Mouse (Mus musculus): ENCODE data around the gene Zfp704. TPM values are rescaled to one million over a fixed set of nuclear protein-coding genes. Genes with fewer than 3 reads are reported as not detected.

Zfp704 gene
- polyA plus RNA-seq, 1 experiment from 2014 or later: 11.4 TPM

GRCm38 (mm10) chr3:9550930-9551329, 59.0 kb downstream of the Zfp704 start:
- Histone ChIP-seq H3K9me3 (ENCODE audit: low read length) (no peaks in the 10 kb centered on the region), H3K27me3 (ENCODE audit: insufficient read depth, low read length) (no peaks in the 10 kb centered on the region), H3K4me2 (replicated peaks; ENCODE audit: low read depth, low read length) (no peak overlapping the region), H3K9ac (replicated peaks; ENCODE audit: low read length) (no peak overlapping the region), H3K4me3 (ENCODE audit: low read length) (no peak overlapping the region), H3K27ac (ENCODE audit: low read length) (no peak overlapping the region; the same call in 1 of the 2 replicates), H3K4me1 (ENCODE audit: insufficient read depth, low read length) (peaks cover 52% of the 10 kb centered on the region), H3K36me3 (ENCODE audit: insufficient read depth, low read length) (no peaks in the 10 kb centered on the region)
- WGBS: 59% methylated on average over 1 of the region's 1 CpGs
- ATAC-seq (ENCODE audit: low FRiP score, low TSS enrichment): 0 out of 2 replicates have a peak, but pooled peaks have one; percentile 43

GRCm38 (mm10) chr3:9549815-9550214, 60.1 kb downstream of the Zfp704 start:
- ATAC-seq (ENCODE audit: low FRiP score, low TSS enrichment): no peak
- H3K27ac ChIP-seq (ENCODE audit: low read length): no peak overlapping the region
- H3K4me2 ChIP-seq (replicated peaks; ENCODE audit: low read depth, low read length): no peak overlapping the region
- H3K4me3 ChIP-seq (ENCODE audit: low read length): no peak overlapping the region
- no peak overlapping the region for H3K9ac ChIP-seq (replicated peaks; ENCODE audit: low read length)
- H3K27me3 ChIP-seq (ENCODE audit: insufficient read depth, low read length): no peaks in the 10 kb centered on the region
- H3K4me1 ChIP-seq (ENCODE audit: insufficient read depth, low read length): peaks cover 52% of the 10 kb centered on the region
- H3K9me3 ChIP-seq (ENCODE audit: low read length): no peaks in the 10 kb centered on the region
- WGBS: 65% methylated on average over 5 of the region's 5 CpGs
- H3K36me3 ChIP-seq (ENCODE audit: insufficient read depth, low read length): no peaks in the 10 kb centered on the region

- Histone ChIP-seq H3K36me3 (ENCODE audit: insufficient read depth, low read length) (no peaks in the 10 kb centered on the region), H3K9ac (replicated peaks; ENCODE audit: low read length) (no peak overlapping the region), H3K4me2 (replicated peaks; ENCODE audit: low read depth, low read length) (no peak overlapping the region), H3K27ac (ENCODE audit: low read length) (no peak overlapping the region), H3K4me1 (ENCODE audit: insufficient read depth, low read length) (peaks cover 52% of the 10 kb centered on the region), H3K9me3 (ENCODE audit: low read length) (no peaks in the 10 kb centered on the region), H3K4me3 (ENCODE audit: low read length) (no peak overlapping the region), H3K27me3 (ENCODE audit: insufficient read depth, low read length) (no peaks in the 10 kb centered on the region)
- ATAC-seq (ENCODE audit: low FRiP score, low TSS enrichment): no peak
- WGBS: 59% methylated on average over 10 of the region's 10 CpGs
These were observed 61.7 kb downstream of the Zfp704 start for GRCm38 (mm10) chr3:9548188-9548587.

- no peaks in the 10 kb centered on the region for H3K9me3 ChIP-seq (ENCODE audit: low read length)
- H3K9ac ChIP-seq (replicated peaks; ENCODE audit: low read length): 0 out of 2 replicates have a peak overlapping the region, but pooled peaks have one; percentile 9
- no peaks in the 10 kb centered on the region for H3K27me3 ChIP-seq (ENCODE audit: insufficient read depth, low read length)
- no peak overlapping the region for H3K4me3 ChIP-seq (ENCODE audit: low read length)
- ATAC-seq (ENCODE audit: low FRiP score, low TSS enrichment): peak; percentile 60
- 14% methylated on average over 15 of the region's 15 CpGs for WGBS
- H3K27ac ChIP-seq (ENCODE audit: low read length): peak overlapping the region; percentile 60; the same call in 1 of the 2 replicates
- no peaks in the 10 kb centered on the region for H3K36me3 ChIP-seq (ENCODE audit: insufficient read depth, low read length)
- H3K4me2 ChIP-seq (replicated peaks; ENCODE audit: low read depth, low read length): peak overlapping the region; percentile 33
- H3K4me1 ChIP-seq (ENCODE audit: insufficient read depth, low read length): peaks cover 45% of the 10 kb centered on the region
These were observed 62.8 kb downstream of the Zfp704 start for GRCm38 (mm10) chr3:9546882-9547620.

- no peak for ATAC-seq (ENCODE audit: low FRiP score, low TSS enrichment)
- 92% methylated on average over 2 of the region's 2 CpGs for WGBS
These were observed 65.5 kb downstream of the Zfp704 start for GRCm38 (mm10) chr3:9544421-9544820.

GRCm38 (mm10) chr3:9543916-9544315, 66.0 kb downstream of the Zfp704 start:
- WGBS: 88% methylated on average over 5 of the region's 5 CpGs
- Histone ChIP-seq H3K4me3 (ENCODE audit: low read length) (no peak overlapping the region), H3K9ac (replicated peaks; ENCODE audit: low read length) (no peak overlapping the region), H3K9me3 (ENCODE audit: low read length) (no peaks in the 10 kb centered on the region), H3K36me3 (ENCODE audit: insufficient read depth, low read length) (0 out of 2 replicates have a peak, but pooled peaks cover 2% of the 10 kb centered on the region), H3K27ac (ENCODE audit: low read length) (no peak overlapping the region), H3K27me3 (ENCODE audit: insufficient read depth, low read length) (no peaks in the 10 kb centered on the region), H3K4me1 (ENCODE audit: insufficient read depth, low read length) (peaks cover 22% of the 10 kb centered on the region), H3K4me2 (replicated peaks; ENCODE audit: low read depth, low read length) (no peak overlapping the region)
- ATAC-seq (ENCODE audit: low FRiP score, low TSS enrichment): no peak

More at GRCm38 (mm10) chr3:9544421-9544820, 65.5 kb downstream of the Zfp704 start:
- Histone ChIP-seq H3K9ac (replicated peaks; ENCODE audit: low read length) (no peak overlapping the region), H3K36me3 (ENCODE audit: insufficient read depth, low read length) (0 out of 2 replicates have a peak, but pooled peaks cover under 1% of the 10 kb centered on the region), H3K4me1 (ENCODE audit: insufficient read depth, low read length) (peaks cover 22% of the 10 kb centered on the region), H3K9me3 (ENCODE audit: low read length) (no peaks in the 10 kb centered on the region), H3K4me2 (replicated peaks; ENCODE audit: low read depth, low read length) (no peak overlapping the region), H3K27ac (ENCODE audit: low read length) (no peak overlapping the region), H3K4me3 (ENCODE audit: low read length) (no peak overlapping the region), H3K27me3 (ENCODE audit: insufficient read depth, low read length) (no peaks in the 10 kb centered on the region)

GRCm38 (mm10) chr3:9543463-9543862, 66.4 kb downstream of the Zfp704 start:
- H3K36me3 ChIP-seq (ENCODE audit: insufficient read depth, low read length): 0 out of 2 replicates have a peak, but pooled peaks cover 2% of the 10 kb centered on the region
- WGBS: 76% methylated on average over 4 of the region's 4 CpGs

GRCm38 (mm10) chr3:9541561-9541960, 68.3 kb downstream of the Zfp704 start:
- no peak overlapping the region for H3K4me2 ChIP-seq (replicated peaks; ENCODE audit: low read depth, low read length)
- H3K27me3 ChIP-seq (ENCODE audit: insufficient read depth, low read length): no peaks in the 10 kb centered on the region
- H3K27ac ChIP-seq (ENCODE audit: low read length): no peak overlapping the region
- peaks cover 4% of the 10 kb centered on the region for H3K4me1 ChIP-seq (ENCODE audit: insufficient read depth, low read length)
- no peak overlapping the region for H3K4me3 ChIP-seq (ENCODE audit: low read length)
- WGBS: 86% methylated on average over 14 of the region's 14 CpGs
- ATAC-seq (ENCODE audit: low FRiP score, low TSS enrichment): no peak
- no peaks in the 10 kb centered on the region for H3K9me3 ChIP-seq (ENCODE audit: low read length)
- no peak overlapping the region for H3K9ac ChIP-seq (replicated peaks; ENCODE audit: low read length)
- H3K36me3 ChIP-seq (ENCODE audit: insufficient read depth, low read length): 0 out of 2 replicates have a peak, but pooled peaks cover 2% of the 10 kb centered on the region

More at GRCm38 (mm10) chr3:9543463-9543862, 66.4 kb downstream of the Zfp704 start:
- Histone ChIP-seq H3K9ac (replicated peaks; ENCODE audit: low read length) (no peak overlapping the region), H3K27ac (ENCODE audit: low read length) (no peak overlapping the region), H3K9me3 (ENCODE audit: low read length) (no peaks in the 10 kb centered on the region), H3K4me3 (ENCODE audit: low read length) (no peak overlapping the region), H3K4me2 (replicated peaks; ENCODE audit: low read depth, low read length) (no peak overlapping the region), H3K27me3 (ENCODE audit: insufficient read depth, low read length) (no peaks in the 10 kb centered on the region), H3K4me1 (ENCODE audit: insufficient read depth, low read length) (peaks cover 22% of the 10 kb centered on the region)
- no peak for ATAC-seq (ENCODE audit: low FRiP score, low TSS enrichment)

GRCm38 (mm10) chr3:9538510-9538909, 71.4 kb downstream of the Zfp704 start:
- WGBS: 88% methylated on average over 2 of the region's 2 CpGs
- Histone ChIP-seq H3K27ac (ENCODE audit: low read length) (no peak overlapping the region), H3K9me3 (ENCODE audit: low read length) (no peaks in the 10 kb centered on the region), H3K4me1 (ENCODE audit: insufficient read depth, low read length) (no peaks in the 10 kb centered on the region), H3K4me2 (replicated peaks; ENCODE audit: low read depth, low read length) (no peak overlapping the region), H3K9ac (replicated peaks; ENCODE audit: low read length) (no peak overlapping the region), H3K36me3 (ENCODE audit: insufficient read depth, low read length) (0 out of 2 replicates have a peak, but pooled peaks cover 2% of the 10 kb centered on the region), H3K27me3 (ENCODE audit: insufficient read depth, low read length) (no peaks in the 10 kb centered on the region), H3K4me3 (ENCODE audit: low read length) (no peak overlapping the region)
- ATAC-seq (ENCODE audit: low FRiP score, low TSS enrichment): no peak

GRCm38 (mm10) chr3:9537889-9538288, 72.0 kb downstream of the Zfp704 start:
- Histone ChIP-seq H3K9ac (replicated peaks; ENCODE audit: low read length) (no peak overlapping the region), H3K4me1 (ENCODE audit: insufficient read depth, low read length) (no peaks in the 10 kb centered on the region), H3K36me3 (ENCODE audit: insufficient read depth, low read length) (0 out of 2 replicates have a peak, but pooled peaks cover 2% of the 10 kb centered on the region), H3K4me3 (ENCODE audit: low read length) (no peak overlapping the region), H3K27ac (ENCODE audit: low read length) (no peak overlapping the region), H3K27me3 (ENCODE audit: insufficient read depth, low read length) (no peaks in the 10 kb centered on the region), H3K9me3 (ENCODE audit: low read length) (no peaks in the 10 kb centered on the region), H3K4me2 (replicated peaks; ENCODE audit: low read depth, low read length) (no peak overlapping the region)
- no peak for ATAC-seq (ENCODE audit: low FRiP score, low TSS enrichment)
- WGBS: 72% methylated on average over 7 of the region's 7 CpGs

All from kidney, embryonic 16.5 days (tissue).